Mouse (Mus musculus) heart, embryonic 11.5 days (tissue): ENCODE measurements around the gene Pifo. TPM values are rescaled to one million over a fixed set of nuclear protein-coding genes. Genes with fewer than 3 reads are reported as not detected.
"Not testable (repeated sequence)": the region's sequence is repeated elsewhere in the genome, so short reads cannot be mapped to it uniquely, and the experiment has no call there.

Experiments used
- ATAC-seq: fragments of 200-750 bp; cut with Nextera tagmentation; replicated peaks from 2 replicates; pipeline ENCODE4 v1.8.0; 2017; ENCODE audit warnings: moderate library complexity; ENCODE audit not compliant: insufficient number of reproducible peaks, low FRiP score, low TSS enrichment
- H3K27ac ChIP-seq: fragments of 300-500 bp; sonication (generic); 2 replicates; pipeline ENCODE4 v1.5.1; 2014; ENCODE audit warnings: mild to moderate bottlenecking, low read depth, low read length
- H3K27me3 ChIP-seq: fragments of 300-500 bp; sonication (generic); 2 replicates; pipeline ENCODE4 v1.6.1; 2014; ENCODE audit warnings: mild to moderate bottlenecking, low read length, mixed read lengths; ENCODE audit not compliant: control insufficient read depth, insufficient read depth
- H3K36me3 ChIP-seq: fragments of 300-500 bp; sonication (generic); 2 replicates; pipeline ENCODE4 v1.6.1; 2014; ENCODE audit warnings: mild to moderate bottlenecking, low read length, moderate library complexity, mixed read lengths; ENCODE audit not compliant: control insufficient read depth, insufficient read depth
- H3K4me1 ChIP-seq: fragments of 300-500 bp; sonication (generic); 2 replicates; pipeline ENCODE4 v1.6.1; 2014; ENCODE audit warnings: low read length; ENCODE audit not compliant: control insufficient read depth, insufficient read depth
- H3K4me2 ChIP-seq: fragments of 300-500 bp; sonication (generic); 2 replicates; pipeline ENCODE4 v1.6.1; 2014; ENCODE audit warnings: mild to moderate bottlenecking, moderate library complexity
- H3K4me3 ChIP-seq: fragments of 300-500 bp; sonication (generic); 2 replicates; pipeline ENCODE4 v1.5.1; 2014; ENCODE audit warnings: low read depth, low read length
- H3K9ac ChIP-seq: fragments of 300-500 bp; sonication (generic); 2 replicates; pipeline ENCODE4 v1.6.1; 2014; ENCODE audit warnings: mild to moderate bottlenecking, low read depth, low read length, moderate library complexity
- H3K9me3 ChIP-seq: fragments of 300-500 bp; sonication (generic); replicated peaks from 2 replicates; pipeline ENCODE4 v1.6.1; 2016; ENCODE audit warnings: low read length; ENCODE audit not compliant: control insufficient read depth
- WGBS: fragments of 180-500 bp; shearing (Covaris S2); extraction: QIAGEN DNeasy Blood & Tissue Kit; methylation state at CpG from one replicate; pipeline ENCODE4 v1.1.7; 2014; ENCODE audit not compliant: insufficient replicate concordance; 5-methylcytosine and 5-hydroxymethylcytosine counted together
- polyA plus RNA-seq: library from polyadenylated mRNA; unstranded; fragments of >200 nt; fragmentation: Nextera tagmentation; extraction: Ambion mirVana; gene quantifications from 2 replicates; pipeline ENCODE4 v1.2.1, GENCODE M21; 2014

Gene Pifo
- 0.24 TPM in 1 of 2 replicates, not detected in the other for polyA plus RNA-seq

- Histone ChIP-seq H3K27ac (no peak within 1 kb of the TSS), H3K36me3 (no peaks in the 10 kb centered on the region), H3K4me2 (no peak within 1 kb of the TSS), H3K4me3 (no peak within 1 kb of the TSS), H3K27me3 (no peaks in the 10 kb centered on the region), H3K9ac (no peak within 1 kb of the TSS), H3K4me1 (no peaks in the 10 kb centered on the region), H3K9me3 (no peaks in the 10 kb centered on the region)
- WGBS, result 81% methylated on average over 2 of the region's 2 CpGs
- ATAC-seq, result no peak
These were observed at the start of gene Pifo for GRCm38 (mm10) chr3:106014546-106014945. Gene Pifo (minus strand): TSS chr3:106014646.

GRCm38 (mm10) chr3:106057966-106058365, 43.5 kb upstream of the Pifo start:
- H3K4me2 ChIP-seq, result no peak overlapping the region
- H3K4me1 ChIP-seq, result no peaks in the 10 kb centered on the region
- H3K9ac ChIP-seq, result no peak overlapping the region
- H3K9me3 ChIP-seq, result no peaks in the 10 kb centered on the region; the same call in 1 of the 2 replicates
- 69% methylated on average over 3 of the region's 3 CpGs for WGBS
- no peaks in the 10 kb centered on the region for H3K27me3 ChIP-seq
- H3K4me3 ChIP-seq, result no peak overlapping the region
- H3K36me3 ChIP-seq, result no peaks in the 10 kb centered on the region
- ATAC-seq, result no peak
- no peak overlapping the region for H3K27ac ChIP-seq

GRCm38 (mm10) chr3:106051896-106052295, 37.5 kb upstream of the Pifo start:
- no peaks in the 10 kb centered on the region for H3K27me3 ChIP-seq
- H3K9ac ChIP-seq, result no peak overlapping the region
- H3K36me3 ChIP-seq, result no peaks in the 10 kb centered on the region
- H3K4me1 ChIP-seq, result no peaks in the 10 kb centered on the region
- no peak for ATAC-seq
- no peak overlapping the region for H3K27ac ChIP-seq
- no peaks in the 10 kb centered on the region for H3K9me3 ChIP-seq
- 47% methylated on average over 18 of the region's 18 CpGs for WGBS
- no peak overlapping the region for H3K4me3 ChIP-seq
- H3K4me2 ChIP-seq, result no peak overlapping the region

- Histone ChIP-seq H3K9me3 (no peaks in the 10 kb centered on the region), H3K4me2 (no peak overlapping the region), H3K4me1 (no peaks in the 10 kb centered on the region), H3K27me3 (no peaks in the 10 kb centered on the region), H3K4me3 (no peak overlapping the region), H3K36me3 (no peaks in the 10 kb centered on the region), H3K27ac (no peak overlapping the region), H3K9ac (no peak overlapping the region)
- WGBS, result 75% methylated on average over 2 of the region's 2 CpGs
- no peak for ATAC-seq
These were observed 25.9 kb upstream of the Pifo start for GRCm38 (mm10) chr3:106040306-106040705.

GRCm38 (mm10) chr3:106032781-106033180, 18.3 kb upstream of the Pifo start, which contains the start of gene Chil5:
Gene Chil5 (minus strand): TSS chr3:106032814.
- no peak for ATAC-seq
- H3K27ac ChIP-seq, result no peak within 1 kb of the TSS
- WGBS, result 63% methylated on average over 1 of the region's 1 CpGs

GRCm38 (mm10) chr3:106024135-106024534, 9.7 kb upstream of the Pifo start:
- no peaks in the 10 kb centered on the region for H3K27me3 ChIP-seq
- no peak for ATAC-seq
- no peaks in the 10 kb centered on the region for H3K36me3 ChIP-seq
- H3K4me3 ChIP-seq, result no peak overlapping the region
- no peak overlapping the region for H3K4me2 ChIP-seq
- 87% methylated on average over 2 of the region's 2 CpGs for WGBS
- H3K4me1 ChIP-seq, result no peaks in the 10 kb centered on the region
- H3K27ac ChIP-seq, result no peak overlapping the region
- no peaks in the 10 kb centered on the region for H3K9me3 ChIP-seq
- H3K9ac ChIP-seq, result no peak overlapping the region

More at GRCm38 (mm10) chr3:106032781-106033180, 18.3 kb upstream of the Pifo start, which contains the start of gene Chil5:
- H3K9me3 ChIP-seq, result no peaks in the 10 kb centered on the region
- no peak within 1 kb of the TSS for H3K4me2 ChIP-seq
- no peak within 1 kb of the TSS for H3K9ac ChIP-seq
- no peaks in the 10 kb centered on the region for H3K36me3 ChIP-seq
- no peaks in the 10 kb centered on the region for H3K4me1 ChIP-seq
- no peaks in the 10 kb centered on the region for H3K27me3 ChIP-seq
- no peak within 1 kb of the TSS for H3K4me3 ChIP-seq

- Histone ChIP-seq H3K4me1 (no peaks in the 10 kb centered on the region), H3K36me3 (no peaks in the 10 kb centered on the region), H3K4me3 (no peak overlapping the region), H3K9me3 (no peaks in the 10 kb centered on the region), H3K27me3 (no peaks in the 10 kb centered on the region), H3K4me2 (no peak overlapping the region), H3K9ac (no peak overlapping the region), H3K27ac (no peak overlapping the region)
- ATAC-seq, result no peak
These were observed 7.4 kb upstream of the Pifo start for GRCm38 (mm10) chr3:106021840-106022239.

- WGBS, result 57% methylated on average over 10 of the region's 10 CpGs
- H3K27me3 ChIP-seq, H3K4me1 ChIP-seq, H3K9ac ChIP-seq, H3K27ac ChIP-seq, ATAC-seq, H3K4me3 ChIP-seq, H3K36me3 ChIP-seq, H3K9me3 ChIP-seq, H3K4me2 ChIP-seq: not testable (repeated sequence)
These were observed 11.1 kb downstream of the Pifo start for GRCm38 (mm10) chr3:106003360-106003759.
